Mouse (Mus musculus) right cerebral cortex, postnatal 36 days (tissue): Measurements from ENCODE around the gene Hoxc10.

ENCODE experiments used
- DNase-seq, 2 experiments: peaks; one replicate each; pipeline ENCODE4 v3.0.0; 2022; ENCODE audit warnings: low spot score in 2 of 2, mixed read lengths in 1 of 2

Gene Hoxc10

DNA sequence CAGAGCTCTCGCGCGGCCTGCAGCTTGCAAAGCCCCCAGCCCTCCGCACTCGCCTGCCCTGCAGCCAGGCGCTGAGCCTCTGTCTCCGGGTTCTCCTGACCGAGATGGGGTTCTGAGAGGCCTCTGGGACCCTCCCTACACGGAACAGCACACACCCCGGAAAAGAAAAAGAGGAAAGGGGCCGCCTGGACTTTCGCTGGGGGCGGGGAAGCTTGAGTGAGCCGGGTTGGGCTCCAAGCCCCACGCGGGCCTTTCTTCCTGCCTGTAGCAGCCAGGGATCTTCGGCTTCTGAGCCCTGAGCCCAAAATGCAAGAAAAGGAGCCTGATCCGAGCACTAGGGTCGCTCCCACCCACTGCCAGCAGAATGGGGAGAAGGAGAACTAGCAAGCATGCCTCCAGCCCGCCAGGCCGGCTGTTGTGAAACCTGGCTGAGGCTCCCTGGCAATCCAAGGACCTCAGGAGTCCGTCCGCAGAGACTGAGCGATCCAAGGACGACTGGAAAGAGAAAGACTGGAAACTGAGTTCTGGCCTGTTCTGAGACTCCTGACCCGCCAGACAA, 45.4 kb downstream of the Hoxc10 start:
- DNase-seq = no peak

- no peak for DNase-seq
Observed at GRCm38 (mm10) chr15:103013238-103013984, 46.8 kb downstream of the Hoxc10 start.

- DNase-seq = no peak
Observed at GRCm38 (mm10) chr15:103014166-103015008, 47.8 kb downstream of the Hoxc10 start.

GRCm38 (mm10) chr15:103015009-103015399, 48.4 kb downstream of the Hoxc10 start:
- no peak for DNase-seq

- no peak for DNase-seq
Observed at GRCm38 (mm10) chr15:103015406-103016166, 49.0 kb downstream of the Hoxc10 start.

DNA sequence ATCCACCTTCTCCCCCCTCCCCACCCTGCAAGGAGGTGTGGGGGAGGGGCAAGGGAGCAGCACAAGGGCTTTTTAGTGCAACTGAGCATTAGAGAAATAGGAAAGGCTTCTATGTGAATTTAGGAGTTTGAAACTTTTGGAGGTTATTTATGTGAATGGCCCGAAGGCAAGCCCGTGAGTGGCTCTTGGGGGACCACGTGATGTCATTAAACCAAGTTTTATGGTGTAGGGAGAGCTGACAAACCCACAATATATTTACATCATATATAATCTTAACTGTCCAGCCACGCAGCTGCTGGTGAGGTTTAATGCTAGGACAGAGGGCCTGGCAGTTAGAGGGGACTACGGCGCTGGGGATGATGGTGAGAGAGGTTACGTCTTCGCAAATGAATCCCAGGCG, 52.0 kb downstream of the Hoxc10 start, which contains the start of gene Hoxc4:
Gene Hoxc4 (plus strand): TSS at position 299 of the 400 bp plus-strand sequence.
- DNase-seq = no peak

GRCm38 (mm10) chr15:103020899-103021418, 54.4 kb downstream of the Hoxc10 start:
- no peak for DNase-seq
